Mouse (Mus musculus): ENCODE measurements around the gene Pramef8.
"Not testable (repeated sequence)": the region's sequence is repeated elsewhere in the genome, so short reads cannot be mapped to it uniquely, and the experiment has no call there.

Gene Pramef8

GRCm38 (mm10) chr4:143412219-143413092 lies at the start of gene Pramef8:
Gene Pramef8 (plus strand): TSS chr4:143412426.
- peak; percentile 86 to 87 for DNase-seq (ENCODE audit: low spot score in 2 of 2)

GRCm38 (mm10) chr4:143366415-143367041 lies 45.7 kb upstream of the Pramef8 start:
- DNase-seq (ENCODE audit: low spot score in 2 of 2), result no peak

- no peak for DNase-seq (ENCODE audit: low spot score in 2 of 2)
Observed at GRCm38 (mm10) chr4:143379480-143379879, 32.7 kb upstream of the Pramef8 start.

GRCm38 (mm10) chr4:143379931-143380715 lies 32.1 kb upstream of the Pramef8 start:
- DNase-seq (ENCODE audit: low spot score in 2 of 2), result no peak

GRCm38 (mm10) chr4:143380716-143381004 lies 31.6 kb upstream of the Pramef8 start:
- no peak for DNase-seq (ENCODE audit: low spot score in 2 of 2)

- no peak for DNase-seq (ENCODE audit: low spot score in 2 of 2)
Observed at GRCm38 (mm10) chr4:143382163-143382562, 30.1 kb upstream of the Pramef8 start.

- DNase-seq (ENCODE audit: low spot score in 2 of 2), result no peak
Observed at GRCm38 (mm10) chr4:143383646-143384045, 28.6 kb upstream of the Pramef8 start.

- DNase-seq (ENCODE audit: low spot score in 2 of 2), result no peak
Observed at GRCm38 (mm10) chr4:143388955-143389702, 23.1 kb upstream of the Pramef8 start.

- DNase-seq (ENCODE audit: low spot score in 2 of 2), result no peak
Observed at GRCm38 (mm10) chr4:143394181-143394580, 18.0 kb upstream of the Pramef8 start, which contains the start of gene Pramel1. Gene Pramel1 (plus strand): TSS chr4:143394428.

GRCm38 (mm10) chr4:143411566-143412218 lies 534 bp upstream of the Pramef8 start:
- DNase-seq (ENCODE audit: low spot score in 2 of 2), result no peak

- no peak for DNase-seq (ENCODE audit: low spot score in 2 of 2)
Observed at GRCm38 (mm10) chr4:143413621-143414020, 1.4 kb downstream of the Pramef8 start.

GRCm38 (mm10) chr4:143414121-143414520 lies 1.9 kb downstream of the Pramef8 start:
- no peak for DNase-seq (ENCODE audit: low spot score in 2 of 2)

- DNase-seq (ENCODE audit: low spot score in 2 of 2), result not testable (repeated sequence)
Observed at GRCm38 (mm10) chr4:143426770-143427169, 14.5 kb downstream of the Pramef8 start.

- no peak for DNase-seq (ENCODE audit: low spot score in 2 of 2)
Observed at GRCm38 (mm10) chr4:143450224-143450623, 38.0 kb downstream of the Pramef8 start, which contains the start of gene Oog4. Gene Oog4 (minus strand): TSS chr4:143450324.

All from right cerebral cortex, postnatal 36 days (tissue).